Mouse (Mus musculus) small intestine, adult 2 months (tissue): Measurements from ENCODE around the gene Hnrnph3.

Source experiments
- CTCF ChIP-seq: fragments of 200-500 bp; IDR thresholded peaks from 2 replicates; pipeline ENCODE4 v1.5.1; 2012; ENCODE audit warnings: low read depth, mild to moderate bottlenecking, control low read depth, inconsistent platforms, low read length, moderate library complexity, mixed read lengths; ENCODE audit not compliant: insufficient replicate concordance, insufficient read length; ENCODE audit errors: extremely low read depth
- POLR2A ChIP-seq: fragments of 200-500 bp; IDR thresholded peaks from 2 replicates; pipeline ENCODE4 v1.6.1; 2012; ENCODE audit warnings: low read depth, mild to moderate bottlenecking, control low read depth, inconsistent platforms, low read length, moderate library complexity

DNA sequence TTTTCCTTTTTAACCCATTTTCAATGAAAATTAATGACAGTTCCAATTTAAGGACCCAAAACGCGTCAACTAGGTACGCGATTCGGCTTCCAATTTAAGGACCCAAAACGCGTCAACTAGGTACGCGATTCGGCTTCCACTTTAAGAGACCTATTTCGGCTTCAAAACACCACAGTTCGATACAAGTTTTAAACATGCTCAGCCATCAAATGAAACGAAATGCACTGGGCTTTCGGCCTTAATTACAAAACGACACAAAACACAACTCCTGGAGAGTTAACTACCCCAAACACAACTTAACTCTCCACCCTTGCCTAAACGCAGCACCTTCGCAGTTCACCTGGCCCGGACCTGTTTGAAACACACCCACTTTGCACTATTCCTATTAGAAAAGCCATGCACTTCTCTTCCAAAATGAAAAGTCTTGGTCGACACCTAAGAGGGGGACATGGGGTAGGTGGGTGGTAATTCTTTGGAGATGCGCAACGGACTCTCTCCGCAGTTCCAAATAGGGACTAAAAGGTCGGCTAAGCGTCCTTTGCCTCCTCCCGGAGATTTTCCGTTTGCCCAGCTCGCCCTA, 1.4 kb downstream of the Hnrnph3 start:
- TF ChIP-seq POLR2A (no peak), CTCF (peak; percentile 17; the same call in 1 of the 2 replicates)
